Mouse (Mus musculus) kidney, adult 2 months (tissue): ENCODE data around the gene Gm4553.
"Not testable (repeated sequence)": the region's sequence is repeated elsewhere in the genome, so short reads cannot be mapped to it uniquely, and the experiment has no call there.

Experiments used
- CTCF ChIP-seq: fragments of 200-500 bp; conservative IDR thresholded peaks from 2 replicates; pipeline ENCODE4 v1.5.1; 2011; ENCODE audit warnings: low read depth, mild to moderate bottlenecking, control low read depth, low read length, moderate library complexity, mixed read lengths; ENCODE audit not compliant: insufficient read depth, insufficient read length
- POLR2A ChIP-seq: fragments of 200-500 bp; IDR thresholded peaks from one replicate; pipeline ENCODE4 v1.6.1; 2011; ENCODE audit warnings: low read depth, low read length, control low read depth

- not testable (repeated sequence) for TF ChIP-seq CTCF, POLR2A
These were observed 44.9 kb downstream of the Gm4553 start, which contains the start of gene Gm45618 for GRCm38 (mm10) chr7:142120629-142121028.
